Mouse (Mus musculus) neural tube, embryonic 14.5 days (tissue): ENCODE results near the gene Acp5. TPM values are rescaled to one million over a fixed set of nuclear protein-coding genes. Genes with fewer than 3 reads are reported as not detected.

Experiments
- ATAC-seq: fragments of 200-750 bp; cut with Nextera tagmentation; 2 replicates; pipeline ENCODE4 v1.8.0; 2017; ENCODE audit warnings: low read depth, mild to moderate bottlenecking, moderate TSS enrichment, moderate library complexity
- H3K27ac ChIP-seq: fragments of 300-500 bp; sonication (generic); 2 replicates; pipeline ENCODE4 v1.5.1; 2014; ENCODE audit warnings: low read depth, mild to moderate bottlenecking, control low read depth, low read length, moderate library complexity, mixed read lengths
- H3K27me3 ChIP-seq: fragments of 300-500 bp; sonication (generic); 2 replicates; pipeline ENCODE4 v1.6.1; 2014; ENCODE audit warnings: low read length; ENCODE audit not compliant: control insufficient read depth, insufficient read depth
- H3K36me3 ChIP-seq: fragments of 300-500 bp; sonication (generic); 2 replicates; pipeline ENCODE4 v1.6.1; 2014; ENCODE audit warnings: low read length, mixed read lengths; ENCODE audit not compliant: control insufficient read depth, insufficient read depth
- H3K4me1 ChIP-seq: fragments of 300-500 bp; sonication (generic); 2 replicates; pipeline ENCODE4 v1.6.1; 2014; ENCODE audit warnings: low read length; ENCODE audit not compliant: control insufficient read depth, insufficient read depth
- H3K4me2 ChIP-seq: fragments of 300-500 bp; sonication (generic); 2 replicates; pipeline ENCODE4 v1.6.1; 2014; ENCODE audit warnings: mild to moderate bottlenecking, low read depth, low read length, control low read depth
- H3K4me3 ChIP-seq: fragments of 300-500 bp; sonication (generic); 2 replicates; pipeline ENCODE4 v1.5.1; 2014; ENCODE audit warnings: low read depth, low read length, control low read depth, mixed read lengths
- H3K9ac ChIP-seq: fragments of 300-500 bp; sonication (generic); replicated peaks from 2 replicates; pipeline ENCODE4 v1.6.1; 2014; ENCODE audit warnings: low read depth, mild to moderate bottlenecking, control low read depth, low read length, mixed read lengths
- H3K9me3 ChIP-seq: fragments of 300-500 bp; sonication (generic); 2 replicates; pipeline ENCODE4 v1.6.1; 2016; ENCODE audit warnings: low read length; ENCODE audit not compliant: control insufficient read depth
- WGBS: fragments of 180-500 bp; shearing (Covaris S2); extraction: QIAGEN DNeasy Blood & Tissue Kit; methylation state at CpG from one replicate; pipeline ENCODE4 v1.1.7; 2014; 5-methylcytosine and 5-hydroxymethylcytosine counted together
- microRNA-seq: library from miRNA; unstranded; fragments of <30 nt; microRNA quantifications from one replicate; pipeline ENCODE4, GENCODE M21; 2016
- polyA plus RNA-seq: library from polyadenylated mRNA; unstranded; fragments of >200 nt; fragmentation: Nextera tagmentation; extraction: Ambion mirVana; gene quantifications from 2 replicates; pipeline ENCODE4 v1.2.1, GENCODE M21; 2014

Acp5 gene
- polyA plus RNA-seq, 1 experiment from 2014 or later: 0.40 TPM

GRCm38 (mm10) chr9:22089281-22089680 is 46.2 kb downstream of the Acp5 start:
- Histone ChIP-seq H3K9ac (no peak overlapping the region), H3K27ac (no peak overlapping the region), H3K27me3 (no peaks in the 10 kb centered on the region), H3K9me3 (no peaks in the 10 kb centered on the region), H3K4me1 (peaks cover 6% of the 10 kb centered on the region), H3K36me3 (no peaks in the 10 kb centered on the region), H3K4me3 (no peak overlapping the region), H3K4me2 (no peak overlapping the region)
- no peak for ATAC-seq
- 97% methylated on average over 7 of the region's 7 CpGs for WGBS

GRCm38 (mm10) chr9:22087034-22087618 is 48.4 kb downstream of the Acp5 start:
- Histone ChIP-seq H3K27me3 (no peaks in the 10 kb centered on the region), H3K4me3 (no peak overlapping the region), H3K4me2 (no peak overlapping the region), H3K9me3 (no peaks in the 10 kb centered on the region), H3K9ac (no peak overlapping the region), H3K4me1 (peaks cover 6% of the 10 kb centered on the region), H3K36me3 (no peaks in the 10 kb centered on the region), H3K27ac (no peak overlapping the region)
- 87% methylated on average over 2 of the region's 2 CpGs for WGBS
- ATAC-seq: no peak

- H3K9ac ChIP-seq: peak overlapping the region; percentile 64
- H3K4me1 ChIP-seq: peaks cover 6% of the 10 kb centered on the region
- peak overlapping the region; percentile 75; the same call in 1 of the 2 replicates for H3K27ac ChIP-seq
- no peak for ATAC-seq
- peak overlapping the region; percentile 83 for H3K4me2 ChIP-seq
- H3K27me3 ChIP-seq: no peaks in the 10 kb centered on the region
- WGBS: 82% methylated on average over 6 of the region's 6 CpGs
- no peaks in the 10 kb centered on the region for H3K9me3 ChIP-seq
- no peaks in the 10 kb centered on the region for H3K36me3 ChIP-seq
- H3K4me3 ChIP-seq: peak overlapping the region; percentile 77
Observed at GRCm38 (mm10) chr9:22086012-22086411, 49.5 kb downstream of the Acp5 start.

GRCm38 (mm10) chr9:22085022-22085834 is 50.3 kb downstream of the Acp5 start, which contains the start of gene Ecsit:
Gene Ecsit (minus strand): TSS chr9:22085438.
- WGBS: under 1% methylated on average over 48 of the region's 48 CpGs
- Histone ChIP-seq H3K9me3 (no peaks in the 10 kb centered on the region), H3K27me3 (no peaks in the 10 kb centered on the region), H3K36me3 (no peaks in the 10 kb centered on the region), H3K27ac (peak within 1 kb of the TSS; percentile 75), H3K4me1 (peaks cover 6% of the 10 kb centered on the region), H3K4me3 (peak within 1 kb of the TSS; percentile 77), H3K4me2 (peak within 1 kb of the TSS; percentile 83), H3K9ac (peak within 1 kb of the TSS; percentile 64)
- peak; percentile 99 for ATAC-seq

GRCm38 (mm10) chr9:22084667-22085021 is 50.9 kb downstream of the Acp5 start:
- Histone ChIP-seq H3K4me3 (peak overlapping the region; percentile 77), H3K4me2 (peak overlapping the region; percentile 65), H3K4me1 (peaks cover 6% of the 10 kb centered on the region), H3K27me3 (no peaks in the 10 kb centered on the region), H3K9ac (peak overlapping the region; percentile 64), H3K27ac (no peak overlapping the region), H3K9me3 (no peaks in the 10 kb centered on the region), H3K36me3 (no peaks in the 10 kb centered on the region)
- WGBS: 37% methylated on average over 4 of the region's 4 CpGs
- no peak for ATAC-seq

Small RNA genes lying within 50 kb of the gene (microRNA-seq; reads per million reads assigned to microRNA genes)
- not detected for gene Mir7084

Other genes starting within 250 kb of the Acp5 start
- gene Rab3d, start 217.5 kb downstream of the Acp5 start, polyA plus RNA-seq: 12.0 and 21.4 TPM in 2 replicates
- gene Ccdc159, start 208.2 kb downstream of the Acp5 start, polyA plus RNA-seq: 7.0 and 8.1 TPM in 2 replicates
- gene Tmem205, start 208.2 kb downstream of the Acp5 start, polyA plus RNA-seq: 48.6 and 49.6 TPM in 2 replicates
- 83.5 and 89.6 TPM in 2 replicates for gene Plppr2, start 198.7 kb downstream of the Acp5 start, polyA plus RNA-seq
- gene Swsap1, start 180.0 kb downstream of the Acp5 start, polyA plus RNA-seq: 10.1 and 21.3 TPM in 2 replicates
- 0.67 and 2.0 TPM in 2 replicates for gene Epor, start 172.2 kb downstream of the Acp5 start, polyA plus RNA-seq
- 1.8 TPM in 2 replicates for gene Rgl3, start 146.3 kb downstream of the Acp5 start, polyA plus RNA-seq
- 2.9 and 5.4 TPM in 2 replicates for gene Ccdc151, start 133.1 kb downstream of the Acp5 start, polyA plus RNA-seq
- gene Prkcsh, start 132.9 kb downstream of the Acp5 start, polyA plus RNA-seq: 74.1 and 77.5 TPM in 2 replicates
- 132 and 146 TPM in 2 replicates for gene Elavl3, start 83.7 kb downstream of the Acp5 start, polyA plus RNA-seq
- not detected in 2 replicates for gene Gm49318, start 64.5 kb downstream of the Acp5 start, polyA plus RNA-seq
- 13.5 and 14.2 TPM in 2 replicates for gene Zfp653, start 64.3 kb downstream of the Acp5 start, polyA plus RNA-seq
- gene Ecsit, start 50.3 kb downstream of the Acp5 start, polyA plus RNA-seq: 56.8 and 64.2 TPM in 2 replicates
- 0.43 and 0.66 TPM in 2 replicates for gene Cnn1, start 36.5 kb downstream of the Acp5 start, polyA plus RNA-seq
- 177 and 196 TPM in 2 replicates for gene Elof1, start 18.5 kb downstream of the Acp5 start, polyA plus RNA-seq
- gene Pigyl, start 21.1 kb upstream of the Acp5 start, polyA plus RNA-seq: 91.8 and 99.3 TPM in 2 replicates
- gene Zfp872, start 52.4 kb upstream of the Acp5 start, polyA plus RNA-seq: 0.17 and 0.67 TPM in 2 replicates
- 10.7 and 12.0 TPM in 2 replicates for gene Zfp809, start 90.0 kb upstream of the Acp5 start, polyA plus RNA-seq
- gene Zfp599, start 124.2 kb upstream of the Acp5 start, polyA plus RNA-seq: 9.0 and 10.8 TPM in 2 replicates
- 37.7 and 42.8 TPM in 2 replicates for gene Zfp810, start 171.9 kb upstream of the Acp5 start, polyA plus RNA-seq